Mouse (Mus musculus): ENCODE measurements around the gene Ssr2. TPM values are rescaled to one million over a fixed set of nuclear protein-coding genes. Genes with fewer than 3 reads are reported as not detected.

Gene Ssr2
- total and polyA plus RNA-seq, 3 experiments: 346 to 377 (median 364) TPM

- in situ Hi-C loops (cut with MboI; ENCODE audit: low pct_ligation_motif_present, low pct_unique_long_range_greater_than_20kb, low sequenced_read_pairs): no loop called here
Measured at GRCm38 (mm10) chr3:88542486-88542885, 33.2 kb upstream of the Ssr2 start.

GRCm38 (mm10) chr3:88543174-88543573, 32.5 kb upstream of the Ssr2 start:
- peaks cover 0 to 21% of the 10 kb centered on the region in 2 experiments for H3K36me3 ChIP-seq (replicated peaks in 1 of 2; ENCODE audit: control insufficient read depth in 1 of 2, insufficient read depth in 1 of 2, low read length in 1 of 2)
- no peak overlapping the region for H3K4me3 ChIP-seq (replicated peaks in 1 of 3; ENCODE audit: low read depth in 2 of 3, low read length in 2 of 3, poor library complexity in 1 of 3)
- no peak overlapping the region for H3K9ac ChIP-seq (ENCODE audit: insufficient read depth, low read depth)
- DNase-seq (ENCODE audit: extremely low read depth): no peak
- in situ Hi-C loops (cut with MboI; ENCODE audit: low pct_ligation_motif_present, low pct_unique_long_range_greater_than_20kb, low sequenced_read_pairs) (no loop called here), dilution Hi-C loops (cut with MboI; ENCODE audit: extremely low pct_ligation_motif_present, extremely low pct_unique_long_range_greater_than_20kb, low sequenced_read_pairs) (no loop called here)
- no peak overlapping the region for H3K4me2 ChIP-seq (ENCODE audit: insufficient read depth, low read depth, poor library complexity, severe bottlenecking)
- no peak overlapping the region for H3K27ac ChIP-seq (ENCODE audit: insufficient read depth, low read depth)
- no peaks in the 10 kb centered on the region for H3K9me3 ChIP-seq (replicated peaks; ENCODE audit: low read length)
- H3K79me2 ChIP-seq (replicated peaks; ENCODE audit: control insufficient read depth, extremely low read depth, insufficient read depth, poor library complexity, severe bottlenecking): no peaks in the 10 kb centered on the region
- no peak for TF ChIP-seq MAFK (IDR thresholded peaks at IDR 0.05; ENCODE audit: insufficient replicate concordance, low read length)
- TF ChIP-seq UBTF (IDR thresholded peaks at IDR 0.05; ENCODE audit: low read depth, low read length): no peak
- no peak for TF ChIP-seq HCFC1 (IDR thresholded peaks at IDR 0.05; ENCODE audit: low read depth, low read length)
- TF ChIP-seq GABPA (IDR thresholded peaks at IDR 0.05; ENCODE audit: insufficient replicate concordance, low read depth, low read length): no peak
- no peak for TF ChIP-seq SIN3A (IDR thresholded peaks at IDR 0.05; ENCODE audit: low read length)
- no peak for TF ChIP-seq POLR2AphosphoS2 (IDR thresholded peaks at IDR 0.05; ENCODE audit: low read depth, low read length)
- no peak for TF ChIP-seq JUN (IDR thresholded peaks at IDR 0.05; ENCODE audit: insufficient read depth, low read depth, low read length)
- TF ChIP-seq EP300 (IDR thresholded peaks at IDR 0.05; ENCODE audit: low read length): no peak
- no peak for TF ChIP-seq MAX (IDR thresholded peaks at IDR 0.05; ENCODE audit: low read length)
- TF ChIP-seq IRF4 (IDR thresholded peaks at IDR 0.05; ENCODE audit: low read depth, low read length): no peak
- TF ChIP-seq MXI1 (IDR thresholded peaks at IDR 0.05; ENCODE audit: low read depth, low read length): no peak
- TF ChIP-seq TCF12 (IDR thresholded peaks at IDR 0.05; ENCODE audit: low read depth, low read length): no peak
- no peak for TF ChIP-seq CHD2 (IDR thresholded peaks at IDR 0.05; ENCODE audit: low read length)
- TF ChIP-seq SMC3 (IDR thresholded peaks at IDR 0.05; ENCODE audit: low read depth, low read length): no peak
- TF ChIP-seq CHD1 (IDR thresholded peaks at IDR 0.05; ENCODE audit: low read depth, low read length): no peak
- no peak for TF ChIP-seq TBP (conservative IDR thresholded peaks at IDR 0.05; ENCODE audit: low read depth, low read length)
- no peak for TF ChIP-seq ZNF384 (IDR thresholded peaks at IDR 0.05; ENCODE audit: low read depth, low read length)
- TF ChIP-seq USF1 (IDR thresholded peaks at IDR 0.05; ENCODE audit: low read depth, low read length): no peak
- H3K4me1 ChIP-seq (ENCODE audit: control insufficient read depth in 1 of 2, insufficient read depth in 2 of 2): peaks cover 13 to 31% of the 10 kb centered on the region in 2 experiments
- no peaks in the 10 kb centered on the region for H3K27me3 ChIP-seq (replicated peaks)

More at GRCm38 (mm10) chr3:88542486-88542885, 33.2 kb upstream of the Ssr2 start:
- no peak overlapping the region for H3K9ac ChIP-seq (ENCODE audit: insufficient read depth, low read depth)
- TF ChIP-seq E2F4 (IDR thresholded peaks at IDR 0.05; ENCODE audit: insufficient replicate concordance, low read depth, low read length) (no peak), USF2 (conservative IDR thresholded peaks at IDR 0.05; ENCODE audit: low read depth, low read length) (no peak), MXI1 (IDR thresholded peaks at IDR 0.05; ENCODE audit: low read depth, low read length) (no peak), SMC3 (IDR thresholded peaks at IDR 0.05; ENCODE audit: low read depth, low read length) (no peak), MYC (IDR thresholded peaks at IDR 0.05; ENCODE audit: low read depth, low read length) (no peak), ZKSCAN1 (IDR thresholded peaks at IDR 0.05; ENCODE audit: borderline replicate concordance, low read depth, low read length) (no peak), IRF4 (IDR thresholded peaks at IDR 0.05; ENCODE audit: low read depth, low read length) (no peak), POLR2AphosphoS2 (IDR thresholded peaks at IDR 0.05; ENCODE audit: low read depth, low read length) (no peak), EP300 (IDR thresholded peaks at IDR 0.05; ENCODE audit: low read length) (no peak), MAX (IDR thresholded peaks at IDR 0.05; ENCODE audit: low read length) (no peak), ETS1 (conservative IDR thresholded peaks at IDR 0.05; ENCODE audit: low read depth, low read length) (no peak), CHD1 (IDR thresholded peaks at IDR 0.05; ENCODE audit: low read depth, low read length) (no peak), NELFE (IDR thresholded peaks at IDR 0.05; ENCODE audit: low read depth, low read length) (no peak), BHLHE40 (IDR thresholded peaks at IDR 0.05; ENCODE audit: low read depth, low read length) (no peak), RAD21 (IDR thresholded peaks at IDR 0.05; ENCODE audit: low read depth, low read length) (no peak)
- no peak overlapping the region for H3K4me2 ChIP-seq (ENCODE audit: insufficient read depth, low read depth, poor library complexity, severe bottlenecking)
- no peaks in the 10 kb centered on the region for H3K27me3 ChIP-seq (replicated peaks)
- H3K9me3 ChIP-seq (replicated peaks; ENCODE audit: low read length): no peaks in the 10 kb centered on the region
- peaks cover 13 to 31% of the 10 kb centered on the region in 2 experiments for H3K4me1 ChIP-seq (ENCODE audit: control insufficient read depth in 1 of 2, insufficient read depth in 2 of 2)
- H3K36me3 ChIP-seq (replicated peaks in 1 of 2; ENCODE audit: control insufficient read depth in 1 of 2, insufficient read depth in 1 of 2, low read length in 1 of 2): peaks cover 0 to 23% of the 10 kb centered on the region in 2 experiments
- H3K4me3 ChIP-seq (replicated peaks in 1 of 3; ENCODE audit: low read depth in 2 of 3, low read length in 2 of 3, poor library complexity in 1 of 3): no peak overlapping the region
- no peaks in the 10 kb centered on the region for H3K79me2 ChIP-seq (replicated peaks; ENCODE audit: control insufficient read depth, extremely low read depth, insufficient read depth, poor library complexity, severe bottlenecking)
- no peak overlapping the region for H3K27ac ChIP-seq (ENCODE audit: insufficient read depth, low read depth)
- no peak for DNase-seq (ENCODE audit: extremely low read depth)
- dilution Hi-C loops (cut with MboI; ENCODE audit: extremely low pct_ligation_motif_present, extremely low pct_unique_long_range_greater_than_20kb, low sequenced_read_pairs): no loop called here

Data from CH12.LX (cell line).